Mouse (Mus musculus) liver, embryonic 14.5 days (tissue): ENCODE data around the gene Zdhhc21.

ENCODE experiments used
- CTCF ChIP-seq: IDR thresholded peaks from 2 replicates; pipeline ENCODE4 v1.5.1; 2016; ENCODE audit warnings: antibody characterized with exemption, low read depth, control low read depth
- EP300 ChIP-seq: IDR thresholded peaks from 2 replicates; pipeline ENCODE4 v1.6.1; 2016; ENCODE audit warnings: antibody characterized with exemption, low read depth

- TF ChIP-seq CTCF (no peak), EP300 (no peak)
Observed at GRCm38 (mm10) chr4:82867111-82867510, 7.4 kb upstream of the Zdhhc21 start.
